Mouse (Mus musculus) lung, adult 2 months (tissue): ENCODE measurements at regions not wholly inside any gene's neighbourhood (a gene's known extent, or its start where the extent isn't known, plus 50 kb on each side); places are given as distances from the start of the nearest gene placed in this dataset.

Source experiments
- DNase-seq: peaks from one replicate; pipeline ENCODE4 v3.0.0; 2022
- H3K4me1 ChIP-seq: fragments of 200-500 bp; 2 replicates; pipeline ENCODE4 v1.6.1; 2011; ENCODE audit warnings: low read length; ENCODE audit not compliant: control insufficient read depth, insufficient read depth
- H3K4me3 ChIP-seq: fragments of 200-500 bp; replicated peaks from 2 replicates; pipeline ENCODE3; 2011; ENCODE audit warnings: low read depth, mild to moderate bottlenecking, control low read depth, low read length; ENCODE audit errors: extremely low read depth
- CTCF ChIP-seq: fragments of 200-500 bp; IDR thresholded peaks from 2 replicates; pipeline ENCODE4 v1.5.1; 2011; ENCODE audit warnings: mild to moderate bottlenecking, low read length, control low read depth; ENCODE audit not compliant: insufficient read depth
- POLR2A ChIP-seq: fragments of 200-500 bp; IDR thresholded peaks from 2 replicates; pipeline ENCODE4 v1.6.1; 2011; ENCODE audit warnings: low read depth, mild to moderate bottlenecking, control low read depth, low read length, borderline replicate concordance; ENCODE audit errors: extremely low read depth
- WGBS: fragments of 180-500 bp; shearing (Covaris S2); methylation state at CpG from one replicate; pipeline ENCODE4 v1.1.7; 2018; 5-methylcytosine and 5-hydroxymethylcytosine counted together

DNA sequence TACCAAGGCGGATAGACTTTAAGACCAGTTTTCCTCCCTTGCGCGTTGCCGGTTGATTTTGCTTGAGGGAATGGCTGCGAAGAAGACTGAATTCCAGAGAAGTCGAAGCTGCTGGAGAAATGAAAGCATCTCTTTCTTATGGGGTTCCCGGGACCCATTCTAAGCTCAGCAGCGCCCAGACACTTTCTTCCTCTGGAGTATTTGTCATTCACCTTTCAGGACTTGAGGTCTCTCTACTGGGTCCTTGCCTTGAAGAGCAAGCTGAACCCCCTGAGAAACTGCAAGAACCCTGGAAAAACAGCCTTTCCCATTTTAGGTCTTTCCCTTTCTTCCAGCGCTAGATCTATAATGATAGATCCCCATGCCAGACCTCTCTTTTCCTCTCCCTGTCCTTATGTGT is 126.7 kb upstream of the Dpyd start:
- no peak for DNase-seq
- Histone ChIP-seq H3K4me3 (no peak overlapping the region), H3K4me1 (no peaks in the 10 kb centered on the region)
- WGBS = 12% methylated on average over 9 of the region's 9 CpGs
- TF ChIP-seq POLR2A (no peak), CTCF (no peak)

DNA sequence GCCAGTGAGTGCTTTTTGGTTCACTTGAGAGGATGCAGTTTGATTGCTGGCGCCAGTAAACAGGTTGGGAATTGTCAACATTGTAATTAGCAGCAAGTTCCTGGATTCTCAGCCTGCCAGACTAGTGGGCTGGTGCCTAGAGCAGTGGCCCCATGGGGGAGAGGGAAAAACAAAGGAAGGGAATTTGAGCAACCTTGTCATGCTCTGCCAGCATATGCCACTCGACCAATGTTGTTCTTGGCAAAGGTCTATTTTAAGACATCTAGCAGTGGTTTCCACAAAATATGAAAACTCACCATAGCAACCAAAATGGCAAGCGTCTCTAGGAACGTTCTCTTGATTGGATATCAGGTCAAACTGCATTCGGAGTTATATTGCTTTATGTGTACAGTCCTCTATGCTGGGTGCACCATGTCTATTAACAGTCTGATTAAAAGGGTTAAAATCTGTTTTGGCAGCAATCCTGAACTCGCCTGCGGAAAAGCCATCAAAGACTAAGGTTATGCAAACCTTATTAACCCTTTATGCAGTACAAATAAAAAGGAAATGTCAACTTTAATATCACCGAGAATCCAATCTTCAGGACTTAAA is 118.1 kb upstream of the Dpyd start:
- WGBS = 43% methylated on average over 8 of the region's 8 CpGs
- TF ChIP-seq CTCF (no peak), POLR2A (no peak)
- no peak for DNase-seq

DNA sequence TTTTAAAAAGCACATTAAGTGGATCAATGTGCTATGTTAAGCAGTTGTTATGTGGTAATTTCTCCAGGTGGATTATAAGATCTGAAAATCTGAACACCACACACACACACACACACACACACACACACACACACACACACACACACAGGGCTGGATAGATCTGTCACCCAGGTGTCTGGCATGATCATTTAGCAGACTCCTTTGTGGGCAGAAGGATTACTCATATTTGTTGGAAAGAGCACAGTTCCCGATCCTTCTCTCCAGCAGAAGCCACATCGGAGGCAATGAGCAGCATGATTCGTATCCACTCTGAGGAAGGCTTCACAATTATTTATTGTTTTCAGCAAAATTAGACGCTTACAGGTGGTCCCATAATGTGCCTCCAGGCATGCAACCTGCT is 116.6 kb upstream of the Dpyd start:
- Histone ChIP-seq H3K4me1 (no peaks in the 10 kb centered on the region), H3K4me3 (no peak overlapping the region)
- 75% methylated on average over 4 of the region's 4 CpGs for WGBS
- no peak for DNase-seq
- TF ChIP-seq CTCF = no peak
- TF ChIP-seq POLR2A = no peak

More for the DNA sequence above, 118.1 kb upstream of the Dpyd start:
- no peak overlapping the region for H3K4me3 ChIP-seq
- H3K4me1 ChIP-seq = no peaks in the 10 kb centered on the region

DNA sequence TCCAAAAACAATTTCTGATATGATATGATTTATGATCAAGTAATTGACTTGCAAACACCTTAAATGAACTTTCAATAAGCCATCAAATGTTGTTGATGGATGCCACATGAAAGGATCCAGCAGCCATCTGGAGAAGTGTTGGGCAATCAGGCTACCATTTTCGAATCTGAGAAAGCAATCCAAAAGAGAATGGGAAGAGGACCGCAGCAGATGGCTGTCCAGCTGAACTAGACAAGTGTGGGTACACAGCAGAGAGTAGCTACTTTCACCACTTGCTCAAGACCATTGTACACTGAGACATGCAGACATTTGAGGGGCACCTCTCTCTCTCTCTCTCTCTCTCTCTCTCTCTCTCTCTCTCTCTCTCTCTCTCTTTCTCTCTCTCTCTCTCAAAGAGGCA is 102.3 kb upstream of the Dpyd start:
- 71% methylated on average over 2 of the region's 2 CpGs for WGBS
- Histone ChIP-seq H3K4me1 (no peaks in the 10 kb centered on the region), H3K4me3 (no peak overlapping the region)
- no peak for DNase-seq
- TF ChIP-seq POLR2A (no peak), CTCF (no peak)

DNA sequence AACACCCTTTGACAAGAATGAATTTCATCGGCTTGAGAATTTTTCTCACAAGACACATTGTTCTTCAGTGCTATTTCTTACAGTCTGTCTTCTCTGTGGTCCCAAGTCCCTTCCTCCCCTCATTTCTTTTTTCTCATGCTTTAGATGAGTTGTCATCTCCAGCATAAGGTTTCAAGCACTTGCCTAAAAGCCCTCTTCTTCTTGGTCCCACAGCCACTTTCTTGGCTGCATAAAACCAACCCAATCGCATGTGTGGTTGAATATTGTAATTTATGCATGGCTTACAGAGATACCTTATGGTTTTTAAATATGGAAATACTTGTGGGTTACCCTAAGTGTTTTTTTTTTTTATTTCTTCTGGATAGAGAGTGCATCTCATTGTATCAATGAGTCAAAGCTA is 96.3 kb upstream of the Dpyd start:
- 91% methylated on average over 2 of the region's 2 CpGs for WGBS
- DNase-seq = no peak
- Histone ChIP-seq H3K4me1 (no peaks in the 10 kb centered on the region), H3K4me3 (no peak overlapping the region)
- TF ChIP-seq CTCF (no peak), POLR2A (no peak)

DNA sequence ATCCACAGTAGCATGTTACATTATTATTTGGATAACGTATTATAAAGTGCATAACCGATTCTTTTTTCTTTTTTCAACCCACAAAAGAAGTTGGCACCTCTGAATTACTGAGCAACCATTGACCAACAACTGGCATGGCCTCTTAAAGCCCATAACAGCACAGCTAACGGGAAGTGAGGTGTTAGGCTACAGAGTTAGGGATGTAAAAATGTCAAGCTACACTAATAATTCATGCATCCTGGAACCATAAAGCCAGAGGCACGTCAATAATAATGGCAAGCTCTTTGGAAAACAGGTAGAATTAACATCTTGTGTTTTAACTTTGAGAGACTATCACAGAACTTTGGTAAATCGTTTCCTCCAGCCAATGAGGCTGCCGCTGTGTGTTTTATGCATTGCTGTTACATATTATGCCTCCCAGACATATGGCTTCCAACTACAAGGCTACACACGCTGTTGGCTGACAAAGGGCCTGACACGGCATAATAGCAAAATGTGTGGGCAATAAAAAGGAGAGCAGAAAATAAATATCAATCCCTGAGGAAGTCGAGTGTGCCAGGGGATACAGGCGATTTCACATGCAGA is 89.6 kb upstream of the Dpyd start:
- H3K4me3 ChIP-seq = no peak overlapping the region
- WGBS = 76% methylated on average over 10 of the region's 10 CpGs

DNA sequence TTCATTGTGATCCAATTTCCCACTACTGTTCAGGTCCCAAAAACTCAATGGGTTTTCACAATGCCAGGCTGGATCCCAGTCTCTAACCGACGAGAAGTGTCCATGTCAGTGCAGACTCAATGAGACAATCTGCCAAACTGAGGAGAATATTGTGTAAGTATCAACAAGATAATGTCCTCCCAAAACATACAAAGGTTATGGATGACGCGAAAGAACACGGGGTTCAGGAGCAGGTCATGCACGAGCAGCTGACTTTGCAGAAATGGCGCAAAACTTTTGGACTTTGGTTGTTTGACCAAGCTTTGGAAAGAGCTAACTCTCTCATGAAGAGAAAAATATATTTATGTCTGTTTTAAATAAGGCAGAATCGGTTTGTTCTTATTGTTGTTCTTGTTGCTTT is 83.9 kb upstream of the Dpyd start:
- DNase-seq = no peak
- Histone ChIP-seq H3K4me1 (no peaks in the 10 kb centered on the region), H3K4me3 (no peak overlapping the region)
- no peak for TF ChIP-seq CTCF
- TF ChIP-seq POLR2A = no peak
- WGBS = 75% methylated on average over 8 of the region's 8 CpGs

More for the DNA sequence above, 89.6 kb upstream of the Dpyd start:
- no peak for TF ChIP-seq CTCF
- no peak for TF ChIP-seq POLR2A
- no peak for DNase-seq
- H3K4me1 ChIP-seq = no peaks in the 10 kb centered on the region

DNA sequence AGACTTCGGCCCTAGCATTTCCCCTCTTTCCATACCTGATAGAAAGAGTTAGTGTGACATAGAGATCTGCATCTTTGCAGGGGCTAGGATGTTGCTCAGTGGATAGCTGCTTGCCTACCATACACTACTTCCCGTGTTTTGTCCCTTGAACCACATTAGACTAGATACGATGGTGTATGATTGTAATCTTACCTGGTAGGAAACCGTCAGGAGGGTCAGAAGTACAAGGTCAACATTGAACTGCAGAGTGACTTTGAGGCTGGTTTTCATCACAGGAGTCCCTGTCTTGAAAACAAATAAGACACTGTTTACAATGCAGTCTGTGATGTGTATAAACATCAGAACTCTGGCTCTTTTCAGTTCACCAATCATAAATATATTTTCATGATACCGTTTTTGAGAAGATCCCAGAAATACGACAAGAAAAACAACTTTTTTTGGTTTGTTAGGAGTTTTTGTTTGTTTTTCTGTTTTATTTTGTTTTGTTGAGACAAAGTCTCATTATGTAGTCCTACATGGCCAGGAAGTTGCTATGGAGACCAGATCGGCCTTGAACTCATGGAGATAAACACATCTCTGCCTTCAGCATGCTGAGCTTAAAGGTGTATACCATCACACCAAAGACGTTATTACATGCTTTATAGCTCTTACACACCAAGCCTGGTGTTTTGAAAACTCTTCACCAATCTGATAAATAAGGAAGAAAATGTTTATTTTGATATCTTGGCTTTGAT is 81.2 kb upstream of the Dpyd start:
- WGBS = 55% methylated on average over 8 of the region's 8 CpGs
- DNase-seq = no peak
- TF ChIP-seq CTCF (no peak), POLR2A (no peak)

DNA sequence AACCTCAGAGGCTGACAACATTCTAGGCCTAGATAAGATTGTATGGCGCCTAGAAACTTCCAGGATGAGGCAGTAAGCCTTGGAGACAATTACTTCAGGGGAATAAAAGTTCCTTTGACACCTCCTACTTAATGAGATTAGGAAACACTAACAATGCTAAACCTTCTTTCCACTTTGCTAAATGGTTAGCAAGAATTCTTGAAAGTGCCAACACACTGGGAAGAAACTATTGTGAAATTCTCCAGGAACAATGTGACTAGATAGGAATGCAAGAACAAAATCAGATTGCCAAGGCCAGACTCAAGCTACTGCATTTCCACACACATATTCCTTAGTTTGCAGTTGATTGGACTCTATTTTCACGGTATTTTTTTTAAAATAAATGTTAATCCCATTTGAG is 76.0 kb upstream of the Dpyd start:
- H3K4me1 ChIP-seq = no peaks in the 10 kb centered on the region
- no peak overlapping the region for H3K4me3 ChIP-seq
- TF ChIP-seq POLR2A (no peak), CTCF (no peak)
- DNase-seq = no peak
- 57% methylated on average over 2 of the region's 2 CpGs for WGBS

More for the DNA sequence above, 81.2 kb upstream of the Dpyd start:
- Histone ChIP-seq H3K4me1 (no peaks in the 10 kb centered on the region), H3K4me3 (no peak overlapping the region)

DNA sequence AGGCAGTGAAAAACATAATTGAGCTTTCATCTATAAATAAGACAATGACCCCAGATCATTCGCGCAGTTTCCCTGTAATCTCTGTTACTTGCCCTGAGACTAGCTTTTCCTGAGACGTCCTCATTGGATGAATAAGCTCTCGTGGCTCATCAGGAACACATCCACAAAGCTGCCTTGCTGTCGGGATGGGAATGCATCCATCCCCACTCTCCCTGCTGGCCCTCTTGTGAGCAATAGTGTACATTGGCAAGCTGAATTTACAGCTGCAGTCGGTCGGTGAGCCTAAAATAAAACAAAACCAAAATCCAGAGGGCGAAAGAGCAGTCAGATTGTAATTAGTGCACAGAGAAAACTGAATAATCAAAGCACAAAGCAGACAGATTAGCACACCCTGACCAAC is 74.5 kb upstream of the Dpyd start:
- 59% methylated on average over 8 of the region's 8 CpGs for WGBS
- Histone ChIP-seq H3K4me3 (no peak overlapping the region), H3K4me1 (no peaks in the 10 kb centered on the region)
- TF ChIP-seq CTCF (no peak), POLR2A (no peak)
- no peak for DNase-seq
